Mouse (Mus musculus) MEL (cell line): ENCODE results near the gene 4922502D21Rik. TPM values are rescaled to one million over a fixed set of nuclear protein-coding genes. Genes with fewer than 3 reads are reported as not detected.
A peak's percentile ranks its signal among the peaks of the same experiment; 100 is the strongest.

ENCODE experiments used
- DNase-seq: peaks from one replicate; pipeline ENCODE4 v3.0.0; 2011; ENCODE audit warnings: low read depth, low spot score
- H3K27ac ChIP-seq: 2 replicates; pipeline ENCODE4 v1.5.1; 2012; ENCODE audit warnings: low read depth, mild to moderate bottlenecking, control low read depth, low read length, moderate library complexity; ENCODE audit not compliant: control insufficient read depth
- H3K27me3 ChIP-seq, 2 experiments: fragments of 150-350 bp in 1 of 2; sonication (generic) in 1 of 2; 2 replicates each; pipeline ENCODE4 v1.6.1; 2012; ENCODE audit warnings: low read length in 2 of 2, mild to moderate bottlenecking in 2 of 2, improper control_type of control experiment in 1 of 2, moderate library complexity in 1 of 2; ENCODE audit not compliant: insufficient read depth in 2 of 2, control insufficient read depth in 1 of 2
- H3K36me3 ChIP-seq, 2 experiments: 2 replicates each; pipeline ENCODE4 v1.6.1; 2012 to 2014; ENCODE audit warnings: low read length in 2 of 2, improper control_type of control experiment in 1 of 2, inconsistent platforms in 1 of 2, mild to moderate bottlenecking in 1 of 2; ENCODE audit not compliant: insufficient read depth in 2 of 2, control insufficient read depth in 1 of 2
- H3K4me1 ChIP-seq, 2 experiments: fragments of 150-350 bp in 1 of 2; sonication (generic) in 1 of 2; 2 replicates each; pipeline ENCODE4 v1.6.1; 2012; ENCODE audit warnings: low read length in 2 of 2, improper control_type of control experiment in 1 of 2, mild to moderate bottlenecking in 1 of 2; ENCODE audit not compliant: insufficient read depth in 2 of 2, control insufficient read depth in 1 of 2
- H3K4me3 ChIP-seq, 2 experiments: fragments of 150-350 bp in 1 of 2; sonication (generic) in 1 of 2; 2 replicates each; pipeline ENCODE4 v1.5.1; 2012; ENCODE audit warnings: low read depth in 2 of 2, low read length in 2 of 2, mild to moderate bottlenecking in 2 of 2, moderate library complexity in 2 of 2, control low read depth in 1 of 2, improper control_type of control experiment in 1 of 2; ENCODE audit not compliant: control insufficient read depth in 1 of 2, insufficient read depth in 1 of 2
- H3K79me2 ChIP-seq: 2 replicates; pipeline ENCODE4 v1.6.1; 2012; ENCODE audit warnings: mild to moderate bottlenecking, low read length, moderate library complexity; ENCODE audit not compliant: control insufficient read depth, poor library complexity, insufficient read depth
- H3K9ac ChIP-seq: 2 replicates; pipeline ENCODE4 v1.6.1; 2012; ENCODE audit warnings: low read depth, mild to moderate bottlenecking, control low read depth, low read length, moderate library complexity; ENCODE audit not compliant: control insufficient read depth, poor library complexity, severe bottlenecking
- H3K9me3 ChIP-seq: fragments of 150-350 bp; sonication (generic); replicated peaks from 2 replicates; pipeline ENCODE4 v1.6.1; 2012; ENCODE audit warnings: mild to moderate bottlenecking, low read length, improper control_type of control experiment, moderate library complexity; ENCODE audit not compliant: insufficient read depth
- BHLHE40 ChIP-seq: IDR thresholded peaks from 2 replicates; pipeline ENCODE4 v1.6.1; 2012; ENCODE audit warnings: low read depth, mild to moderate bottlenecking, inconsistent platforms, low read length, improper control_type of control experiment, borderline replicate concordance
- CHD1 ChIP-seq: IDR thresholded peaks from 2 replicates; pipeline ENCODE4 v1.6.1; 2012; ENCODE audit warnings: low read depth, mild to moderate bottlenecking, inconsistent platforms, low read length, improper control_type of control experiment
- CTCF ChIP-seq, 3 experiments: IDR thresholded peaks in 2 of 3; conservative IDR thresholded peaks in 1 of 3; 2 replicates each; pipeline ENCODE4 v1.5.1; 2011 to 2012; ENCODE audit warnings: low read length in 3 of 3, low read depth in 2 of 3, mild to moderate bottlenecking in 2 of 3, improper control_type of control experiment in 1 of 3, inconsistent platforms in 1 of 3, mixed read lengths in 1 of 3, moderate library complexity in 1 of 3; ENCODE audit not compliant: control insufficient read depth in 1 of 3, insufficient read depth in 1 of 3, poor library complexity in 1 of 3, severe bottlenecking in 1 of 3
- ETS1 ChIP-seq: IDR thresholded peaks from 2 replicates; pipeline ENCODE4 v1.6.1; 2012; ENCODE audit warnings: low read depth, mild to moderate bottlenecking, inconsistent platforms, low read length, improper control_type of control experiment, moderate library complexity
- HCFC1 ChIP-seq: IDR thresholded peaks from 2 replicates; pipeline ENCODE4 v1.6.1; 2012; ENCODE audit warnings: low read depth, mild to moderate bottlenecking, inconsistent platforms, low read length, improper control_type of control experiment, moderate library complexity
- JUND ChIP-seq: IDR thresholded peaks from 2 replicates; pipeline ENCODE4 v1.6.1; 2011; ENCODE audit warnings: low read depth, mild to moderate bottlenecking, improper control_type of control experiment, low read length
- KAT2A ChIP-seq: conservative IDR thresholded peaks from 2 replicates; pipeline ENCODE4 v1.6.1; 2012; ENCODE audit warnings: low read depth, low read length, improper control_type of control experiment, inconsistent platforms
- MAX ChIP-seq: IDR thresholded peaks from 2 replicates; pipeline ENCODE4 v1.6.1; 2011; ENCODE audit warnings: low read length, improper control_type of control experiment
- MEF2A ChIP-seq: IDR thresholded peaks from 2 replicates; pipeline ENCODE4 v1.6.1; 2014; ENCODE audit warnings: low read depth, mild to moderate bottlenecking, inconsistent platforms, low read length, improper control_type of control experiment; ENCODE audit not compliant: poor library complexity, insufficient replicate concordance, severe bottlenecking; ENCODE audit errors: extremely low read depth
- MXI1 ChIP-seq: IDR thresholded peaks from 2 replicates; pipeline ENCODE4 v1.6.1; 2011; ENCODE audit warnings: mild to moderate bottlenecking, low read depth, low read length, improper control_type of control experiment
- NRF1 ChIP-seq: IDR thresholded peaks from 2 replicates; pipeline ENCODE4 v1.6.1; 2014; ENCODE audit warnings: low read depth, mild to moderate bottlenecking, inconsistent platforms, low read length, improper control_type of control experiment, moderate library complexity; ENCODE audit not compliant: poor library complexity, insufficient read depth, severe bottlenecking
- RAD21 ChIP-seq: IDR thresholded peaks from 2 replicates; pipeline ENCODE4 v1.6.1; 2011; ENCODE audit warnings: mild to moderate bottlenecking, low read depth, low read length, improper control_type of control experiment
- RCOR1 ChIP-seq: IDR thresholded peaks from 2 replicates; pipeline ENCODE4 v1.6.1; 2012; ENCODE audit warnings: low read depth, mild to moderate bottlenecking, inconsistent platforms, low read length, improper control_type of control experiment
- SIN3A ChIP-seq: IDR thresholded peaks from 2 replicates; pipeline ENCODE4 v1.6.1; 2012; ENCODE audit warnings: low read length, improper control_type of control experiment, inconsistent platforms
- SMC3 ChIP-seq: IDR thresholded peaks from 2 replicates; pipeline ENCODE4 v1.6.1; 2011; ENCODE audit warnings: low read depth, low read length, improper control_type of control experiment
- TBP ChIP-seq: IDR thresholded peaks from 2 replicates; pipeline ENCODE4 v1.8.0; 2011; ENCODE audit warnings: low read depth, low read length, improper control_type of control experiment
- ZC3H11A ChIP-seq: IDR thresholded peaks from 2 replicates; pipeline ENCODE4 v1.6.1; 2012; ENCODE audit warnings: low read depth, mild to moderate bottlenecking, inconsistent platforms, low read length, improper control_type of control experiment
- ZKSCAN1 ChIP-seq: IDR thresholded peaks from 2 replicates; pipeline ENCODE4 v1.6.1; 2012; ENCODE audit warnings: low read depth, mild to moderate bottlenecking, inconsistent platforms, low read length, improper control_type of control experiment, moderate library complexity
- ZNF384 ChIP-seq: IDR thresholded peaks from 2 replicates; pipeline ENCODE4 v1.6.1; 2012; ENCODE audit warnings: low read depth, mild to moderate bottlenecking, inconsistent platforms, low read length, improper control_type of control experiment
- polyA plus RNA-seq, 2 experiments: library from polyadenylated mRNA; stranded (reverse) in 1 of 2; unstranded in 1 of 2; fragments of >175 nt in 1 of 2; fragments of >200 nt in 1 of 2; gene quantifications; 2 replicates each; pipeline versions ENCODE4 v1.2.1 to v1.2.4; 2012; ENCODE audit warnings: low replicate concordance in 2 of 2, low read depth in 1 of 2; ENCODE audit not compliant: insufficient read length in 2 of 2, insufficient read depth in 1 of 2, missing spikeins in 1 of 2
- total RNA-seq: library from RNA; depleted of rRNA; stranded (reverse); fragments of 300-350 nt; gene quantifications from 2 replicates; pipeline ENCODE4 v1.2.3, GENCODE M21; 2012

4922502D21Rik gene
- total and polyA plus RNA-seq, 3 experiments = not detected

DNA sequence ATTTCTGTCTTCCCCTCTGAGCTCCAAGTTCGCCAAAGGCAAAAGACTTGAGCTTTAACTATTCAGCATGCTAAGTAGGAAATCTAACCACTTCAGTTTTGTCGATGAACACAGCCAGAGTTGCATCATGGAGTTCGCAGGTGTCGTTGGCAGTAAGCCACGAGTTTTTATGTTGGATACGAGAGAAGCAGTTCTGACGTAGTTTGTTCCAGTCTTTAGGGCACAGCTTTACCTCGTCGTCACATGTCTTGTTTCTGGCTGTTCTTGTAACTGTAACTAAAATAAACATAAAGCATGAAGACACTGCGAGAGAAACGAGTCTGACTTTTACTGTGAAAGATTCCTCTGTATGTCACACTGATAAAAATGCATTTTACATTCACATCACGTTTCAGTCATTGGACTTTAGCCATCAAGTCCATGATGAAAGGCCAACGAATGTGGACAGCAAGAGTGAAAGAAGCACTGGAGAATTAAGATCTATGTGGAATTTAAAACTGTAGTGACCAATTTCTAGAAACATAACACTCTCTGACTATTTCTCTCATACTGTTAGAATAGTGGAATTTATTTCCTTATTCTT lies 4.9 kb downstream of the 4922502D21Rik start:
- H3K79me2 ChIP-seq = no peaks in the 10 kb centered on the region
- no peaks in the 10 kb centered on the region for H3K9me3 ChIP-seq
- H3K9ac ChIP-seq = no peak overlapping the region
- no peaks in the 10 kb centered on the region; a peak in 1 of 4 replicates for H3K36me3 ChIP-seq
- no peaks in the 10 kb centered on the region for H3K4me1 ChIP-seq
- TF ChIP-seq JUND (no peak), MAX (no peak), RCOR1 (no peak), MEF2A (no peak)
- no peak overlapping the region for H3K4me3 ChIP-seq
- no peak overlapping the region for H3K27ac ChIP-seq
- H3K27me3 ChIP-seq = no peaks in the 10 kb centered on the region
- DNase-seq = no peak

DNA sequence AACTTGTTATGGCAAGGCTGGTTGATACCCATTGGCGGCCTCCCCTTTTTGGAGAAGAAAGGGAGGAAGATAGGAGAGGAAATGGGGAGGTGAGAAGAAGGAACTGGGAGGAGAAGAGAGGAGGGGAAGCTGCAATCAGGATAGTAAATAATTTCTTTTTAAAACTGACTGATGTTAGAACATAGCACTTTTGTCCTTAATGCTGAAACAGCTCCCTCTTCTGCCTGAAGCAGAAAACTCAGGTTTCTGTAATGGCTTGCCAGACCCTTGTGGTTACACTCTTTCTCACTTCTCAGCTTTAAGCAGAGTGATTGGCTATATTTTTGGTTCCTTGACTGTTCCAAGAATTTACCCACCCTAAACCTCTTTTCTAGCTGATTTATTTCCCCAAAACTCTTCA lies 5.6 kb downstream of the 4922502D21Rik start:
- Histone ChIP-seq H3K4me3 (no peak overlapping the region), H3K9ac (no peak overlapping the region), H3K27me3 (no peaks in the 10 kb centered on the region), H3K4me1 (no peaks in the 10 kb centered on the region), H3K79me2 (no peaks in the 10 kb centered on the region), H3K27ac (no peak overlapping the region), H3K9me3 (no peaks in the 10 kb centered on the region), H3K36me3 (no peaks in the 10 kb centered on the region)
- TF ChIP-seq MXI1 = no peak
- TF ChIP-seq CTCF (IDR thresholded peaks at IDR 0.05 in 2 of 3, conservative IDR thresholded peaks at IDR 0.05 in 1 of 3; ENCODE audit: control insufficient read depth in 1 of 3, insufficient read depth in 1 of 3, low read depth in 2 of 3, low read length in 3 of 3, poor library complexity in 1 of 3, severe bottlenecking in 1 of 3) = peak in 1 of 3 experiments; percentile 59; a peak in 2 of 6 replicates
- peak; percentile 32; the same call in 1 of the 2 replicates for TF ChIP-seq ZC3H11A
- peak; percentile 52 for TF ChIP-seq SMC3
- peak; percentile 42 for TF ChIP-seq RAD21
- peak; percentile 63; the same call in 1 of the 2 replicates for TF ChIP-seq TBP
- DNase-seq = peak; percentile 28

DNA sequence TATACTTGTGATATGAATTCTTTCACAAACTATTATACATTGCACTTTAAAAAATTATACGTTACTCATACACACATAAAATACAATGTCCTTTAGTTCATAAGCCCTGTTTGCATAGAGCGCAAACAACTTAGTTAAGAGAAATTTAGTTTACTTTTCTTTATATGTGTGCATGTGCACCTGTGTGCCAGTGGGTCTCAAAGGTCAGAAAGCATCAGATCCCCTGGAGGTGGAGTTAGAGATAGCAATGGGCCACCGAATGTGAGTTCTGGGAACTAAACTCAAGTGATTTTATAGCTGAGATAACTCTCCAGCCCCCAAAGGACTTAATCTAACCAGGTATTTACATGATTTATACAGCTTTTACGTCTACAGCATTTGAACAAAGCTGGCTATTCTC lies 12.3 kb downstream of the 4922502D21Rik start:
- Histone ChIP-seq H3K4me1 (peaks cover 5 to 10% of the 10 kb centered on the region in 2 experiments), H3K9ac (no peak overlapping the region), H3K36me3 (peaks cover 0 to 14% of the 10 kb centered on the region in 2 experiments; a peak in 2 of 4 replicates), H3K27me3 (no peaks in the 10 kb centered on the region), H3K9me3 (no peaks in the 10 kb centered on the region), H3K4me3 (no peak overlapping the region), H3K27ac (no peak overlapping the region), H3K79me2 (no peaks in the 10 kb centered on the region)
- no peak for DNase-seq
- TF ChIP-seq CHD1 (no peak), ETS1 (no peak), KAT2A (no peak), ZKSCAN1 (no peak), HCFC1 (no peak), NRF1 (no peak), SIN3A (no peak), BHLHE40 (no peak), ZNF384 (no peak)
